Mouse (Mus musculus): ENCODE measurements around the gene Timm8a2.

DNA sequence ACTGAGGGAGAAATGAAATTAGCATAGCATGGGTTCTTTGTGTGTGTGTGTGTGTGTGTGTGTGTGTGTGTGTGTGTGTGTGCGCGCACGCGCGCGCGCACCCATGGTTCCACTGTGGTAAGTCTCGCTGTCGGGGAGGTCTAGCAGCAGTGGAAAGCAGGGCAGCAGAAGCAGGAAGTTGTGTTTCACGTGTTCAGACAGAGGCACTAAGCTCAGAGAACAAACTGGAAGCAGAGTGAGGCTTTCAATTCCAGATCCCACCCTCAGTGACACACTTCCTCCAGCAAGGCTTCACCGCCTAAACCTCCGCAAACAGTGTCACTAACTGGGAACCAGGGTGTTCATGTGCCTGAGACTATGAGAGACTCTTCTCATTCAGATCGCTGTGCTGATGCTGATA lies 25.0 kb upstream of the Timm8a2 start:
- no peak for TF ChIP-seq CTCF (IDR thresholded peaks at IDR 0.05; ENCODE audit: low read depth, low read length)
- TF ChIP-seq GATA1 (IDR thresholded peaks at IDR 0.05; ENCODE audit: borderline replicate concordance, low read length): no peak

All from G1E (cell line).